Mouse (Mus musculus): ENCODE measurements at regions not wholly inside any gene's neighbourhood (a gene's known extent, or its start where the extent isn't known, plus 50 kb on each side); places are given as distances from the start of the nearest gene placed in this dataset.

GRCm38 (mm10) chr9:102782926-102783850, 51.5 kb upstream of the Ryk start:
- CTCF ChIA-PET = interaction anchor here (0.6 kb wide), 1 partner anchor 238 kb away, joined by 3 read pairs; no protein-coding TSS in a partner anchor

- CTCF ChIA-PET = interaction anchor here (0.7 to 1.1 kb wide), 2 partner anchors 94 to 148 kb away, joined by 3 read pairs; no protein-coding TSS in a partner anchor
These were observed 50.2 kb upstream of the Ryk start for GRCm38 (mm10) chr9:102784329-102785026.
